Mouse (Mus musculus) adrenal gland, adult (tissue): ENCODE data around the gene Clmn.

Experiments used
- DNase-seq, 2 experiments: peaks; one replicate each; pipeline ENCODE4 v3.0.0; 2022 to 2023; ENCODE audit warnings: low spot score in 1 of 2; ENCODE audit not compliant: inconsistent age in 2 of 2

Clmn gene

DNA sequence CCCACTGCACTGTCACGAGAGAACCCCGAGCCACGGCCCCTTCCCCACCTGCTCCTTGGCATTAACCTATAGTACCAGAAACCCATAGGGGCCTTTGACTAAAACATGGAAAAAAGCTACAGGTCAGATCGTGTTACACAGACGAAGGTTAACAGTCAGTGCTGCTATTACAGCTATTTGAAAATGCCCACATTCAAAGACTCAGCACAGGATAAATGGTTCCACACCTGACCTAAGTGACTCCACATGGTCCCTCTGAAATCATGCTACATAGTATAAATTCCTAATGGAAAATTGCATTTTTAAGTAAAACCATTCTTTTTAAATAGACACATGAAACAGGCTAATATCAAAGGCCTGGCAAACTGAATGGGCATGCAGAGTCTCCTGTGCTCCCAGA, 148.5 kb downstream of the Clmn start:
- no peak for DNase-seq

DNA sequence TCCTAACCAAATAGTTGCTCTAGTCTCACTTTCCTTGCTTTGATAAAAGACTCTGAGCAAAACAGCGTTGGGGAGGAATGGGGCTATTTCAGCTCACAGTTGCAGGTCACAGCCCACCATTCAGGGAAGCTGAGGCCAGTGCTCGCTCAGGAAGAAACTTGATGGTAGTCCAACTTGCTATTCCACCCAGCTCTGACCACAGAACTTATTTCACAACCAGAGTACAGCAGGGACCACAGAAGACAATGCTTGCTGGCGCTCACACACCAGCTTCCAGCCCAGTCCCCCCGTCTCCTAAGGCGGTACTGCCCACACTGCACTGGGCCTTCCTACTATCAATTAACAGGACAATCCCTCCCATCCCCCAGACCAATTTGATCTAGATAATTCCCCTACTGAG, 149.4 kb downstream of the Clmn start:
- no peak for DNase-seq
